Mouse (Mus musculus): ENCODE data around the gene Hps1. TPM values are rescaled to one million over a fixed set of nuclear protein-coding genes. Genes with fewer than 3 reads are reported as not detected.
A peak's percentile ranks its signal among the peaks of the same experiment; 100 is the strongest.
"Not testable (repeated sequence)": the region's sequence is repeated elsewhere in the genome, so short reads cannot be mapped to it uniquely, and the experiment has no call there.

Hps1 gene
- total and polyA plus RNA-seq, 2 experiments from 2014 or later, result 11.5 to 19.7 TPM

DNA sequence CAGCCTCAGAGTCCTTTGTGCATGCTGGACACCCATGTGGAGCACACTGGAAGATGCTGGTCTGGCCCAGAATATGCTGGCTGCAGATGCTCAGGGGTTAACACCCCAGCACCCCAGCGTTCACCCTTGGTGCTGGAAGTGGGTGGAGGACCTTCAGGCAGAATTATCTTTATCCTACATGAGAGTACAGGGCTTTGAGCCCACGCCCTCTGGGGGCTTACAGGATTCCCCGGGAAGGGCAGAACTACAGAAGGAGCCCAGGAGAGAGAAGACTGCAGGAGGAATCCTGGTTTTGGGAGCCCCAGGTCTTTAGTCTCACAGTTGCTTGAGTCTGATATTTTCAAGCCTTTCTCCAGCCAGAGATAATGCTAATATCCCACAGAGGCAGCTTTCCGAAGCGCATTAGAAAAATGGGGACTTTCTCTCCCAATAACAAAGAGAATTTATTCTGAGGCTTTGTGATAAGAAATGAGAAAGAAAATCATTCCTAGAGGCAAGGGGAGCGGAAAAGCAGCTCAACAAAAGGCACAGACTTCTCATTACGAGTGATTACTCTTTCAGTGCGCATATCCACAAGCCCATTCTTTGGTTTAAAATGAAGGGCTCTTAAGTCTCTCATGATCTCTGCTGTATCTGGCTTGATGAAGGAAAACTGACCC lies 5.9 kb upstream of the Hps1 start:
- WGBS, result 20% methylated on average over 8 of the region's 8 CpGs
- Histone ChIP-seq H3K4me3 (ENCODE audit: low read depth, low read length) (no peak overlapping the region), H3K9me3 (ENCODE audit: low read length) (no peaks in the 10 kb centered on the region), H3K4me1 (ENCODE audit: insufficient read depth, low read length) (peaks cover 7% of the 10 kb centered on the region; the same call in 1 of the 2 replicates), H3K4me2 (ENCODE audit: low read depth, low read length, poor library complexity, severe bottlenecking) (peak overlapping the region; percentile 24; the same call in 1 of the 2 replicates), H3K36me3 (ENCODE audit: insufficient read depth, low read length) (no peaks in the 10 kb centered on the region), H3K27ac (ENCODE audit: low read depth, low read length) (peak overlapping the region; percentile 2; the same call in 1 of the 2 replicates), H3K27me3 (ENCODE audit: insufficient read depth, low read length) (no peaks in the 10 kb centered on the region), H3K9ac (replicated peaks; ENCODE audit: low read length, poor library complexity, severe bottlenecking) (0 out of 2 replicates have a peak overlapping the region, but pooled peaks have one; percentile 20)
- DNase-seq (ENCODE audit: low spot score), result peak; percentile 9
- no peak for ATAC-seq (ENCODE audit: low FRiP score)
- no peak for TF ChIP-seq CTCF (IDR thresholded peaks at IDR 0.05)

DNA sequence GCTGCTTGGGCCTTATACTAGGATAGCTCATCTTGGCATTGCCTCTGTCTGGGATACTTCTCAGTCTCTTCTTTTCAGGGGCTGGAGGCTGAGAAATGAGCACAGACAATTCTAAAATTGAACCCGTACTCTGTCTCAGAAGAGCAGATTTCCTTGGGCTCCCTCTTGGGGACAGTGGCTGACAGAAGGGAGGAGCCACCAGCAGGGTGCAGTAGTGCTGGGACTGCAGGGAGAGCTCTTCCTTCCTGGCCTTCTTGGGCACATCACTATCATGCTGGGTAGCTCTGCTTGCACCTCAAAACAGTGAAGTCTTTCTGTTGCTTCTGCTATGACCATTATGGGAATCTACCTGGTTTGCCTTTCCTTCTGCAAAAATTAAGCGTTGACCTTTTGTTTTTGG lies 5.4 kb upstream of the Hps1 start:
- WGBS, result 21% methylated on average over 2 of the region's 2 CpGs
- peak overlapping the region; percentile 2; the same call in 1 of the 2 replicates for H3K27ac ChIP-seq (ENCODE audit: low read depth, low read length)
- H3K4me2 ChIP-seq (ENCODE audit: low read depth, low read length, poor library complexity, severe bottlenecking), result no peak overlapping the region
- no peaks in the 10 kb centered on the region for H3K9me3 ChIP-seq (ENCODE audit: low read length)
- H3K27me3 ChIP-seq (ENCODE audit: insufficient read depth, low read length), result no peaks in the 10 kb centered on the region
- TF ChIP-seq CTCF (IDR thresholded peaks at IDR 0.05), result peak; percentile 51
- H3K36me3 ChIP-seq (ENCODE audit: insufficient read depth, low read length), result no peaks in the 10 kb centered on the region
- H3K4me1 ChIP-seq (ENCODE audit: insufficient read depth, low read length), result peaks cover 7% of the 10 kb centered on the region; the same call in 1 of the 2 replicates
- DNase-seq (ENCODE audit: low spot score) (no peak), ATAC-seq (ENCODE audit: low FRiP score) (no peak)
- H3K9ac ChIP-seq (replicated peaks; ENCODE audit: low read length, poor library complexity, severe bottlenecking), result no peak overlapping the region
- no peak overlapping the region for H3K4me3 ChIP-seq (ENCODE audit: low read depth, low read length)

DNA sequence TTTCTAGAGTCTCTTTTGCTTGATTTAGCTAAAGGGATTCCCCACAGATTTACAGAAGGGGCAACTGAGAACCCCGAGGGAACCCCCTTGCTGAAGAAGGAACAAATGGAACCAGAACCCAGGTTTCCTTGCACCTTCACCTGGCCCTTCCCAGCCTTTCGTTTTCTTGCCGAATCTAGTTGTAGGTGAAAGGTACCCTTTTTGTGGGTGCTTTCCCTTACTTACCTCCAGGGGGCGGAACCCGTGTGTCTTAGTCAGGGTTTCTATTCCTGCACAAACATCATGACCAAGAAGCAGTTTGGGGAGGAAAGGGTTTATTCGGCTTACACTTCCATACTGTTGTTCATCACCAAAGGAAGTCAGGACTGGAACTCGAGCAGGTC lies 369 bp upstream of the Hps1 start:
- H3K36me3 ChIP-seq (ENCODE audit: insufficient read depth, low read length); H3K4me1 ChIP-seq (ENCODE audit: insufficient read depth, low read length); ATAC-seq (ENCODE audit: low FRiP score); H3K27me3 ChIP-seq (ENCODE audit: insufficient read depth, low read length); H3K9me3 ChIP-seq (ENCODE audit: low read length); DNase-seq (ENCODE audit: low spot score): not testable (repeated sequence)
- WGBS, result 49% methylated on average over 7 of the region's 7 CpGs
- Histone ChIP-seq H3K9ac (replicated peaks; ENCODE audit: low read length, poor library complexity, severe bottlenecking) (peak overlapping the region; percentile 54), H3K4me3 (ENCODE audit: low read depth, low read length) (peak overlapping the region; percentile 47), H3K4me2 (ENCODE audit: low read depth, low read length, poor library complexity, severe bottlenecking) (peak overlapping the region; percentile 52), H3K27ac (ENCODE audit: low read depth, low read length) (peak overlapping the region; percentile 65)
- 0 out of 2 replicates have a peak, but pooled peaks have one; percentile 5 for TF ChIP-seq CTCF (IDR thresholded peaks at IDR 0.05)

DNA sequence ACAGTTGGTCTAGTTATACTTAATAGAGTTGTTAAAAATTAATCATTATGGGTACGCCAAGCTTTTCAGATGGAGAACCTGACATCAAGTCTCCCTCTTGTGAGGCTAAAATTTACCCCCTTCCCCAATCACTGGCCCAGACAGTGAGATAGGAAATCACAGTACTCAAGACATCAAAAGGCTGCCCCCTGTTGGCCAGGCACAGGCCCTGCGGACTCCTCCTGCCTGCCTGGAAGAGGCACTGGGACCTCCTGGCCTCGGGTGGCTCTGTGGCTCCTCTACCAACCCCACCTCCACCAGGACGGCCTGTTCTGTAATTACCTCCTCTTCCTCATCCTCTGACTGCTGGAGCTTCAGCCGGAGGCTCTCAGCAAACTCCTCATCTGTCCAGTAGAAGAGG lies 2.0 kb downstream of the Hps1 start:
- ATAC-seq (ENCODE audit: low FRiP score), result no peak
- Histone ChIP-seq H3K36me3 (ENCODE audit: insufficient read depth, low read length) (no peaks in the 10 kb centered on the region), H3K4me1 (ENCODE audit: insufficient read depth, low read length) (0 out of 2 replicates have a peak, but pooled peaks cover 3% of the 10 kb centered on the region), H3K9me3 (ENCODE audit: low read length) (no peaks in the 10 kb centered on the region), H3K27me3 (ENCODE audit: insufficient read depth, low read length) (no peaks in the 10 kb centered on the region), H3K9ac (replicated peaks; ENCODE audit: low read length, poor library complexity, severe bottlenecking) (no peak overlapping the region), H3K4me2 (ENCODE audit: low read depth, low read length, poor library complexity, severe bottlenecking) (no peak overlapping the region), H3K27ac (ENCODE audit: low read depth, low read length) (no peak overlapping the region), H3K4me3 (ENCODE audit: low read depth, low read length) (no peak overlapping the region)
- peak; percentile 35 for TF ChIP-seq CTCF (IDR thresholded peaks at IDR 0.05)
- no peak for DNase-seq (ENCODE audit: low spot score)
- WGBS, result 87% methylated on average over 5 of the region's 5 CpGs

DNA sequence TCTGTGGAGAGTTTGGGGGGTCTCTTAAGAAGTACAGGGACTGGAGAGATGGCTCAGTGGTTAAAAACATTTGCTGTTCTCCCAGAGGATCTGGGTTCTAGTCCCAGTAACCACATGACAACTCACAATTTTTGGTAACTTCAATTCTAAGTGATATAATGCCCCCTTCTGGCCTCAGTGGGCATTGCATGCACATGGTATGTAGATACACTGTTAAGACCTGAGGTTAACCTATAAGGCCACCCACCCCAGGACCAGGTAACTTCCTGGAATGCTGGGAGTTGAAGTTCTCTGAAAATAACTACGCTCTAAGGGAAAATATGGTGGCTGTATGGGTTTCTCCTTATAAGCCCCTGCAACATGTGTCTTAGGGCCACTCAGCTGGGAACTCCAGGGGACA lies 3.0 kb downstream of the Hps1 start:
- Histone ChIP-seq H3K9me3 (ENCODE audit: low read length) (no peaks in the 10 kb centered on the region), H3K4me3 (ENCODE audit: low read depth, low read length) (no peak overlapping the region), H3K9ac (replicated peaks; ENCODE audit: low read length, poor library complexity, severe bottlenecking) (no peak overlapping the region), H3K4me2 (ENCODE audit: low read depth, low read length, poor library complexity, severe bottlenecking) (no peak overlapping the region), H3K27ac (ENCODE audit: low read depth, low read length) (no peak overlapping the region), H3K36me3 (ENCODE audit: insufficient read depth, low read length) (no peaks in the 10 kb centered on the region), H3K4me1 (ENCODE audit: insufficient read depth, low read length) (0 out of 2 replicates have a peak, but pooled peaks cover 3% of the 10 kb centered on the region), H3K27me3 (ENCODE audit: insufficient read depth, low read length) (no peaks in the 10 kb centered on the region)
- peak; percentile 46 for TF ChIP-seq CTCF (IDR thresholded peaks at IDR 0.05)
- ATAC-seq (ENCODE audit: low FRiP score) (no peak), DNase-seq (ENCODE audit: low spot score) (no peak)
- 97% methylated on average over 1 of the region's 1 CpGs for WGBS

DNA sequence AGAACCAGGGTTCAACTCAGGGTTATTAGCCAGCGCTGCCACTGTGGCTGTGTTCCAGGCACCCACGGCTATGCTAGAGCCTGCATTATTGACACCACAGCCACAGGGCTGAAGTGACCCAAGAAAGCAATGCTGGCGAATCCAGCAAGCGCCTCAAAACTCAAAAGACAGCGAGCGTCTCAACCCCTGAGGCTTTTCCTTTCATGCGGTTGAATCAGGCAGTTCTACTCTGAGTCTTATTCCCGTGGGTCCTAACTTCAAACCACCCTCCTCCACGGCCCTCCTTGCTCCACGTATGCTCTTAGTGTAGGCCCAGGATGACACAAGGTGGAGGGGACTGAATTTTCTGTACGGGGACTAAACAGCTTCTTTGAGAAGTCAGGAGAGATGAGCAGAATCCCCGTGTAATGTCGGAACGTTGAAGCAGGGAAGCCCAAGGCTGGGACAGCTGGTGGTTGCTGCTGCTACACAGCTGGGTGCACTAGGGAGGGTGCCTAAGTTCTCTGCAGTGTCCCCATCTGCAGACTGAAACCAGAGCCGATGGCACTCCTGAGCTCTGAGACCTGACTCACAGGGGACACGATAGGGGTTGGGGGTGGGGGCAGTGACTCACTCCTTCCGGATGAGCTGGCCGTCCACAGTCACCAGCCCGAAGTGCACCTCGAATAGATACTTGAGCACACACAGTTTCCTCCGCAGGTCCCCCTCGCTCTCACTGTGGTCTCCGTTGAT lies 9.5 kb downstream of the Hps1 start:
- ATAC-seq (ENCODE audit: low FRiP score), result no peak
- no peaks in the 10 kb centered on the region for H3K9me3 ChIP-seq (ENCODE audit: low read length)

More for the DNA sequence above, 9.5 kb downstream of the Hps1 start:
- H3K36me3 ChIP-seq (ENCODE audit: insufficient read depth, low read length), result no peaks in the 10 kb centered on the region; the same call in 1 of the 2 replicates
- no peaks in the 10 kb centered on the region for H3K27me3 ChIP-seq (ENCODE audit: insufficient read depth, low read length)
- H3K4me1 ChIP-seq (ENCODE audit: insufficient read depth, low read length), result no peaks in the 10 kb centered on the region
- H3K4me2 ChIP-seq (ENCODE audit: low read depth, low read length, poor library complexity, severe bottlenecking), result no peak overlapping the region
- H3K27ac ChIP-seq (ENCODE audit: low read depth, low read length), result no peak overlapping the region
- TF ChIP-seq CTCF (IDR thresholded peaks at IDR 0.05), result no peak
- WGBS, result 71% methylated on average over 23 of the region's 23 CpGs
- no peak for DNase-seq (ENCODE audit: low spot score)
- H3K4me3 ChIP-seq (ENCODE audit: low read depth, low read length), result no peak overlapping the region
- H3K9ac ChIP-seq (replicated peaks; ENCODE audit: low read length, poor library complexity, severe bottlenecking), result no peak overlapping the region

Measured in midbrain, postnatal 0 days (tissue).